Mouse (Mus musculus) cerebellum, adult (tissue): Measurements from ENCODE around the gene Wwp2.

Experiments
- ATAC-seq: cut with Nextera tagmentation; 2 replicates; pipeline ENCODE4 v1.9.2; 2017; ENCODE audit warnings: mild to moderate bottlenecking, moderate library complexity, mixed read lengths; ENCODE audit not compliant: insufficient number of reproducible peaks, low FRiP score, low TSS enrichment

Gene Wwp2

DNA sequence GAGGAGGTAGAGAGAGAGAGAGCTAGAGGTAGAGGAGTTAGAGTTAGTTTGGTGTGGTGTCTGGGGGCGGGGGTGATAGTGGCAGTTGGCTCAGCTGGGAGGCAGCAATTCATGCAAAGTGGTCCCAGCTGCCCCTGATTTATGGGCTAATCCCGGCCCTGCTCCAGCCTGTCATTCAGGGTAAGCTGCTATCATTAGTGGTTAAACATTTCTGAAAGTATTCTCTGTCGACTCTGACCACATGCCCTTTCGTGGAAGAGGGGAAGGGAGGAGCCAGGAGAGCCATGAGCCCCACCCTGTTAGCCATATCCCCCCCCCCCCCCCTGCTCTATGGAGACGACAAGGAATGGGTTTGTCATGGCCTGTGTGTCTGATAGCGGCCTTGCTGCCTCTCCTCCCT, 67.2 kb downstream of the Wwp2 start:
- ATAC-seq = no peak

DNA sequence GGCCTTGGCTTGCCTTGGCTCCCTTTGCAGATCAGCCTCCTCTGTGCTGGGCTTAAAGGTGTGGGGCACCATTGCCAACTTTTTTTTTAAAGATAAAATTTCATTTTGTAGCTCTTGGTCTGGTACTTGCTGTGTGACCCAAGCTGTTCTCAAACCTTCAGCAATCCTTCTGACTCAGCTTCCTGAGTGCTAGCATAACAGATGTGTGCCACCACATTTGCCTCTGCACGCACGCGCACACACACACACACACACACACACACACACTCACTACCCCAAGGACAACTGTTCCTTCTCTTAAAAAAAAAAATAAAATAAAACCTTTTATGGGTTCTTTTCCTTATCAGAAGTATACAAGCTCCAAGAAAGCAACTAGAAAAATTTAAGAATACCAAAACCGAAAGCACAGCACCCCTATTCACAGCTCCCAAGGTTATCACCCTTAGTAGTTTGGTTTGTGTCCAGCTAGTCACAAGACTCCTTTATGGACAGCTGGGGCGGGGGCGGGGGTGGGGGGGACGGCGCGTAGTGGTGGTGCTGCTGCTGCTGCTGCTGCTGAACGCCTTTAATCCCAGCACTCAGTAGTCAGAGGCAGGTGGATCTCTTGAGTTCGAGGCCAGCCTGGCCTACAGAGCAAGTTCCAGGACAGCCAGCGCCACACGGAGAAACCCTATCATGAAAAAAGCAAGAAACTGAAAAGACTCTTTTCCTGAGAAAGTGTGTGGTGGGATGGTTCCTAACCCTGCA, 68.2 kb downstream of the Wwp2 start:
- no peak for ATAC-seq

DNA sequence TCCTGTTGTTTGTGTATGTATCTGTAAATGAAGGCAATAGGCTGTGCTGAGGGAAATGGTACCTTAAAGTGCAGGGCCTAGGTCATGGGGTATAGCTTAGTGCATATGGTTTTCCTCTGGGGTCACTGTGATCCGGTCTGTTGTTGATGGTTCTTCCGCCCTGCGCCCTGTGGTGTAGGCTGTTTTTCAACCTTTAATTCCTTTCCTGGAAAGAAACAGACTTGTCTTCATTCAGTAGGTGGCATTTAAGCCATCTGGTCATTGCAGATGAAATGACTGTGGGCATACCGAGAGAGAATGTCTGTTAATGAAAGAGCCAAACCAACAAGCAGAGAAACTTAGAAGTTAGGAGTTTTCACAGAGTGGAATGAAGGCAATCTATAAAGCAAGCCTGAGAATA, 69.1 kb downstream of the Wwp2 start:
- peak; percentile 49; the same call in 1 of the 2 replicates for ATAC-seq

DNA sequence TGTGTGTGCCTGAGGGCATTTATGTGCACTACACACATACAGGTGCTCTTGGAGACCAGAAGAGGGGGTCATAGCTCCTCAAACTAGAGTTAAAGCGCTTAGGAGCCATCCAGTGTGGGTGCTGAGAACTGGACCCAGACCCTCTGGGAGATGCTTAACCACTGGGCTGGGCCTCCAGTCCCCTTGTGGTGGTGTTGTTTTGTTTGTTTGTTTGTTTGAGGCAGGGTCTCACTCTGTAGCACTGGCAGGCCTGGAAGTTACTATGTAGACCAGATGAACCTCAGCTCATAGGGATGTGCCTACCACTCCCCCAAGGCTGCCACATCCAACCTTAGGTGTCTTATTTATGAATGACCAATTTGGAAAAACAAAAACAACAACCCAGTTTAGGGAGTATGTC, 70.9 kb downstream of the Wwp2 start:
- no peak for ATAC-seq

DNA sequence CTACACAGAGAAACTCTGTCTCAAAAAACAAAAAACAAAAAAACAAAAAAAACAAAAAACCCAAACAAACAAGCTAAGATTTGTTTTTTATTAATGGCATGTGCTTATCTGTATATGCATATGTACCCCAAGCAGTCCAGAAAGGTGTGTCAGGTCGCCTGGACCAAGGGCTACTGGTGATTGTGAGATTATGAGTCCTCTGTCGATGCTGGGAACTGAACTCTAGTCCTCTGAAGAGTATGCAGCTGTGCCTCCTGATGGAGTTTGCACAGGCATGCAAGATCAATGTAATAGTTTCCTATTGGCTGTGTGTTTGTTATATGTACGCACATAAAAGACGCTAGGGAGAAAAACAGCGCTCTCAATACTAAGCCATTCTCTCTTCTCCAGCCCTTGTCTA, 74.0 kb downstream of the Wwp2 start:
- no peak for ATAC-seq

DNA sequence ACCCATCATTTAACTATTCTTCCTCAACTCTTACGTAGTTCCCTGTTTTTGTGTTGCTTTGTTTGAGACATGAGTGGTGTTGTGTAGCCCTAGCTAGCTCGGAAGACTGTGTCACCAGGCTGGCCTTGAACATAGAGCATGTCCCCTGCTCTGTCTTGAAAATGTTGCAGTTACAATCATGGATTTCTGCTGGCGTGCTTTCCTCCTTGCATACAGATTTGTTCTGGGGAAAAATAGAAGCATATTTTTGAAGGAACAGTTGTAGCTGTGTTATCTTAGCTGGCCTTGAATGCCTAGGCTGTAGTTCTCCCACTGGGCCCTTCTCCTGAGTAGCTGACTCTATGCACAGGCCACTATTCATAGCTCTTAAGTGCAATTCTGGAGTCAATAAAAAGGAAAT, 74.6 kb downstream of the Wwp2 start:
- no peak for ATAC-seq

DNA sequence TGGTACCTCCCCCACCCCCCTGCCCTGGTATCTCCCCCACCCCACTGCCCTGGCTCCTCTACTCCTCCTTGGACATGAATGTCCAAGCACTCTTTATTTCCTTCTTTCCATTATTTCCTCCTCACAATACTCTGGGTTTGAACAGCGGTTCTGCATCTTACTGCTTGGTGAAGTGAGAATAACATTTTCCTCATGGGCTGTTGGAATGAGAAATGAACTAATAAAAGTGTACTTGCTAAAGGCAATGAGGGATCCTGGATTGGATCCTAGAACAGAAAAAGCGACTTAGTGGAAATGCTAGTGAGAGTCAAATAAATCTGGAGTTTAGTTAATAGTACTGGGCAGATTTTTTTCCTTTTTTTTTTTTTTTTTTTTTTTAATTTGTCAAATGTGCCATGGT, 77.1 kb downstream of the Wwp2 start:
- no peak for ATAC-seq

DNA sequence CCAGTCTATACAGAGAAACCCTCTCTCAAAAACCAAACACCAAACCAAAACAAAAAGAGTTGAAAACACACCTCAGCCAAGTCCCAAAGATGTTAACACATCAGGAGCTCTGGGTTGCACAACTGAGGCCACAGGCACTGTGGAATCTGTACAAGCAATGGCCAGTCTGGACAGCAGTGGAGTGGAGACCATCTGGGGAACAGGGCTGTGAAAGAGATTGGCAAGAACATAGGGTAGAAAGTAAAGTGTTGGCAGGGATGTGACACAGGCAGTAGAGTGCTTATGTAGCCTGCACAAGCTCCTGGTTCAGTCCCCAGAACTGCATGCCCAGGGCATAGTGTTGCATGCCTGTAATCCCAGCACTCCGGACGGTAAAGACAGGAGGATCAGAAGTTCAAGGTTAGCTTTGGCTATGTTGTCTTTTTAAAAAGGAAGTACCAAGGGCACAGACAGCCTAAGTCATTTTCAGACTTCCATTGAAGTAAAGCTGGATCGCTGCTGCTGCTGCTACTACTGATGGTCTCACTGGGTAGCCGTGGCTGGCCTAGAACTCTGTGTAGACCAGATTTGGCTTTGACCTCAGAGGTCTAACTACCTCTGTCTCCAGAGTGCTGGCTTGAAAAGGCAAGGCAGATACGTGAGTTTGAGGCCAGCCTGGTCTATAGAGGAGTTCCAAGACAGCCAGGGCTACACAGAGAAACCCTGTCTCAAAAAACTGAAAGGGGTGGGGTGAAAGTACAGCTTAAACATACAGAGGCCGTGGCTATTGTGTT, 79.0 kb downstream of the Wwp2 start:
- ATAC-seq = no peak

DNA sequence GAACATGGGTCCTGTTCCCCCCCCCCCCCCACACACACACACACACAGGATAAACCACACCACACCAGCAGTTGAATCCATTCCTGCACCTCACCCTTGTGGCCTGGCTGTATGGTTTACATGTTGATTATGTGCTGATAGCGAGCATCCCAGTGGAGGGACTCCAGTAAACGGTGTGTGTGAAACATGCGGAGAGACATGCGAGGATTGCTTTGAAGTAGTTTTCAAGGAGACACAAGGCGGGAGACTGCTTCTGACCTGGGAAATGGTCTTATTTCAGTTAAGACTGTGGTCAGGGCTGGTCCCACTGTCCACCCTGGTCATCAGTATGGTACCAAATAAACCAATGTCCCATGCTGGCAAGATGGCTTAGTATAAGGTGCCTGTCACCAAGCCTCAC, 82.6 kb downstream of the Wwp2 start:
- no peak for ATAC-seq

DNA sequence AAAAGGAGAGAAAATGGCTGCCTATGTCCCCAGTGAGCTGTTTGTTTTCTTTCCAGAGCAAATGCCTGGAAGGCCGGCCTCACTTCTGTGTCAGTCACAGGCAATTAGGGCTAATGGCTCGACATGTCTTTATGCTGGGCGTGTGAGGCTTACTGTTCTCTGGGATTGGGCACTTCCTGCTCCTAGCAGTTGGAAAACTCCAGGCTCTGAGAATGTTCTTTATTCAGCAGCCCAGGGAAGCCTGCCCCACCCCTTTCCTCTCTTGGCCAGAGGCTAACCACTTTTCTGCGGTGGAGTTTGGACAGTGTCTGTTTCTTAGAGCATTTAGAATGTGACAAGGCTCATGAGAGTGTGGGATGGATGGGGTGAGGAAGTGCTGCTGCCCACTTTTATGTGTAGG, 83.7 kb downstream of the Wwp2 start:
- ATAC-seq = no peak

DNA sequence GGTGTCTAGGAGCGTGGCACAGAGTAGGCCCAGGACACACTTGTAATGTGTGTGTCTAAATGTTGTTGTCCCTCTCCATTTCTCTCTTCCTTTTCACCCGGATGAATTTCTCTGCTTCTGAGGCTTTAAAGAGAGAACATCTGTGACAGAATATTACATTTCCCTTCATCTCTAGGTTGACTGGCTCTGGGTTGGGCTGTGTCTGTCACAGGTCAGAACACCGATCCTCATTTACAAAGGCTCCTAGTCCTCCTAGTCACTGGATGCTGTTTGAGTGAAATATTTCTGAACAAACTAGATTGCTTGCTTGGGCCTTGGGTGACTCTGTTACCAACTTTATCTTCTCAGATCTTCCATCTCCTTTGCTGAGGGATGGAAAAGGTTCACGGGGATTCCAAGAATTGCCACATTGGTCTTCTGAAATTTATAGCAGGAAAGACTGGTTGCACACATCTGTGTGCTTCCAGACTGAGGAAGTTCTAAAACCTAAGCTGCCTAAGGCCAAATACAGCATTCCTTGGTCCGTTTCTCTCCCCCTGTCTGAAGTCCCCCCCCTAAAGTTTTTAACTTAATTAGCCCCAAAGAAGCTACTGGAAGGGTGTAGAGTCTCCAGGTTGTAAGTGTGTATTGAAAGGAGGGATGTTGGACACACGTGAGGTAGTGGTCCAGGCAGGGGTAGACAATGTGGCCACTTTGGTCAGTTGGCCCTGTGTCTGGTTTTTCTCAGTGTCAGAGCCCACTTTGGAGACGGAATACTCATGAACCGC, 85.8 kb downstream of the Wwp2 start:
- ATAC-seq = no peak

DNA sequence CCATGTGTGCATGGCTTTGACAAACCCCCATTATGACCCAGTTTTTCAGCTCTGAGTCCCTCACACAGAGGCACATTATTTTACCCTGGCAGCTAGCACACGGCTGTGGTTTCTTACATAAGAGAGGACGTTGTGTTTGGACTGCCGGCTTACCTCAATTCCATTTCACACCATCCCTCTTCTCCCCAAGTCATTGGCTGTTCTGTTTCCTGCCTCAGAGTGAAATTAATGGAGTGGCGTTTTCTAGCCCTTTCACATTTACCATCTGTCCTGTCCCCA, 86.3 kb downstream of the Wwp2 start:
- ATAC-seq = no peak

DNA sequence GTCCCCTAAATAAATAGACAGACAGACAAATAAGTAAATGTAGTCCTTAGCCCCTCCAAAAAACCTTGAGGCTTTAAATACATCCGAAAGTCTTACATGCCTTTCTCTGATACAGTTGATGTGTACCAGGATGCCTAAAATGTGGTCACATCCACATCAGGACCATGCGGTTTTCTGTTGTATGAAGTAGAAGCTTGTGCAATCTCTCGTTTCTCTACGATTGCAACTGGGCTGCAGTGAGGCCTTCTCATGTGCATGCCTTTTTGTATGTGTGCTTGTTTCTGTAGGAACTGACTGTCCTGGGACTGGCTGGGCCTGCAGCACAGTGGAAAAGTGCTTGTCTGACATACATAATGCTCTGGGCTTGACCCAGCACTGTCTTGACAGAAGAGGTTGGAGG, 88.4 kb downstream of the Wwp2 start:
- no peak for ATAC-seq

DNA sequence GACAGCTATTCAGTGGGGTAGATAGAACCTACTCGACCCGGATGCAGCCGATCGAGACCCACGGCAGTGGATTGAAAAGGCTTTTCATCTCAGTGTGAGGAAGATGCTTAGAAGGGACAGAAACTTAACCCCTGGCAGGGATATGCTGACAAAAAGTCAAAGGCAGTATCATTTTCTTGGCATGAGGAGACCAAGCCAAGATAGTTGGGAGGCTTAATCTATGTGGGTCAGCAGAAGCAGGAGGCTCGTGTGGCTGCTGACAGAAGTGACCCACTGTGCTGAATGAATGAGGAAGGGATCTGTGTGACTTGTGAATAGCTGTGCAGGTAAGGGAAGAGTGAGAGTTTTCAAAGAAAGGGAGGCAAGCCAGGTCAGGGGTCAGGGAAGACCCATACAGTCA, 92.6 kb downstream of the Wwp2 start:
- no peak for ATAC-seq

DNA sequence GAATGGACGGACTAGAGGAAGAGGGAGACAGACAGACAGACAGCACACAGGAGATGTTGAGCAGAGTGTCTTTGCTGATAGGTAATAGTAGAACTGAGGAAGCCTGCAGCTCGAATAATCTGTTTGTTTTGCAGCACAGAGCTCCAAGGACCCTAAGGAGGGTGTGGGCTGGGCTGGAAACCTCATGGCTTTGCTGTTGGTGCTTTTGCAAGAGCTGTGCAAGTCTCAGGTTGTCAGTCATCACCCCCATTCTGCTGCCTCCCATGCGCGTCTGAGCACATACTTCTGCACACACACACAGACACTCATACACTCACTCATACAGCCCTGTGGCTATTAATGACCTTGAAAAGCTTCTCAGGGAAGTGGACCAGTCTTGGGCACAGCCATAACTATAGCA, 101.3 kb downstream of the Wwp2 start:
- no peak for ATAC-seq

DNA sequence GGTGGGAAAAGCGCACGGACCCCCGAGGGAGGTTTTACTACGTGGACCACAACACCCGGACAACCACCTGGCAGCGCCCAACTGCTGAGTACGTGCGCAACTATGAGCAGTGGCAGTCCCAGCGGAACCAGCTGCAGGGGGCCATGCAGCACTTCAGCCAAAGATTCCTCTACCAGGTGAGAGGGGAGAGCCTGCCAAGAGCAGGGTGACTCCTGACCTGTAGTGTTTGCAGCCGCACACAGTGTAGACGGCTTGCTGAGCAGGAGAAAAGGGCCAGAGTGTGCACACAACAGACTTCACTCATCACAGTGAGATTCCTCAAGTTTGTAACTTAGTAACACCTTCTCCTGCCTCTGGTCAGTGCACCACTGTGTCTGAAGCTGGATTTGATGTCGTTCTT, 104.5 kb downstream of the Wwp2 start:
- ATAC-seq = no peak

DNA sequence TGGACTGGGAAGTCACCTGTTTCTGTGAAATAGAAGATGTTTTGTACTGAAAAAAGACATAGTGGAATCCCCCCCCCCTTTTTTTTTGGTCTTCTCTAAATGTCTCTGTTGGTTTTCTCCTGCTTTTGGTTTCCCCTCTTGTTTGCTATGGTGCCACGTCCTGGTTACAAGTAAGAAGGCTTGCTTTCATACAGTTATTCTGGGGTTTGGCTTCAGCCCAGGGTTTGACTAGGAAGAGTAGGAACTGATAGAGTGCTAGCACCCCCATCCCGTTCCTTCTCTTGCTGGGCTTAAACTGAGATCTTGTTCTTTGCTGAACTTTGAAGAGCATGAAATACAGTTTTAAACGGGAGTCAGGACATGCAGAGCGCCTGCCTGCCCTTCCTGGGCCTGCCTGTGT, 105.2 kb downstream of the Wwp2 start:
- ATAC-seq = no peak

DNA sequence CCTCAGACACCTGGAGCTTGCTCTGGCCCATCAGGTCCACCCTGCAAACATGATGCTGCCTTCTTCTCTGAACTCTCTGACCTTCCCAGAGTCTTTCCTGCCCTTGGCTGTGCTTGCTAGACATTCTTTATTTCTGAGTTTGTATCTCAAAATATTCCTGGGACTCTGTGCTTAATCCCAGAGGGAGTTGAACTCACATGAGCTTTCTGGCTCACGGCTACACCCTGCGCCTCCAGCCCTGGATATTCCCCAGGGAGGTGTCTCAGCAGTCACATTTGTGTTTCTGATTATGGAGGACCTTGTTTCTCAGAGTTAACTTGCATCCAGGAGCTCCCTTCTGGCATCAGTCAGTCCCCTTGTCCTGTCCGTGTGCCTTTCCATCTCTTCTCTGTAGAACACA, 106.0 kb downstream of the Wwp2 start:
- ATAC-seq = no peak

DNA sequence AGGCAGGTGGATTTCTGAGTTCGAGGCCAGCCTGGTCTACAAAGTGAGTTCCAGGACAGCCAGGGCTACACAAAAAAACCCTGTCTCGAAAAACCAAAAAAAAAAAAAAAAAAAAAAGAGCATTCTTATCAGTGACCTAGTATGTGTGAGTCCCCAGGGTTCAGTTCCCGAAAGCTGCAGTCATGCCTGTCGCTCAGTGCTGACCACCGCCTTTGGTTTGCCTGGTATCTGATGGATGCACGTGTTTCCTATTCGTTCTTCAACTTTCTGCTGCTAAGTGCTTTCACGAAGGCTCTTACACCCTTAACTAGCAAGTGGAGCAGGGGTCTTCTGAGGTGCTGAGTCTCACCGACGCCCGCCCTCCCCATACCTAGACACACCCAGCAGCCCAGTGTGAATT, 107.5 kb downstream of the Wwp2 start:
- no peak for ATAC-seq

DNA sequence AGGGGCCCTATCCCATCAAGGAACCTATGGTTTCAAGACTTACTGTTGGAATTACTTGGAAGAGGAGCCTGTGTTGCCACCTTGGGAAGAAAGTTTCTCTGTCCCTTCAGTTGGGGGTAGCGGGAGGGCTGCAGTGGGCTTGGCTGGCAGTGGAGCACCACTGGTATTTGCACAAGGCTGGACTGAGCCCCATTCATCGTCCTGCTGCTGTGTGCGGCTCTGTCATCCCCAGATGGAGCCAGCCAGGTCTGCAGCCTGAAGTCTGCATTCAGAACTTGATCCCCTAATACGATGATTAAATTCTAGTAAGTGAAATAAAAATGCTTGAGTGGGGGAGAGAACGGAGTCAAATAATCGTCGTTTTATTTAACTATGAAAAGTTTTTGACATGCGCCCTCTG, 108.0 kb downstream of the Wwp2 start:
- no peak for ATAC-seq

DNA sequence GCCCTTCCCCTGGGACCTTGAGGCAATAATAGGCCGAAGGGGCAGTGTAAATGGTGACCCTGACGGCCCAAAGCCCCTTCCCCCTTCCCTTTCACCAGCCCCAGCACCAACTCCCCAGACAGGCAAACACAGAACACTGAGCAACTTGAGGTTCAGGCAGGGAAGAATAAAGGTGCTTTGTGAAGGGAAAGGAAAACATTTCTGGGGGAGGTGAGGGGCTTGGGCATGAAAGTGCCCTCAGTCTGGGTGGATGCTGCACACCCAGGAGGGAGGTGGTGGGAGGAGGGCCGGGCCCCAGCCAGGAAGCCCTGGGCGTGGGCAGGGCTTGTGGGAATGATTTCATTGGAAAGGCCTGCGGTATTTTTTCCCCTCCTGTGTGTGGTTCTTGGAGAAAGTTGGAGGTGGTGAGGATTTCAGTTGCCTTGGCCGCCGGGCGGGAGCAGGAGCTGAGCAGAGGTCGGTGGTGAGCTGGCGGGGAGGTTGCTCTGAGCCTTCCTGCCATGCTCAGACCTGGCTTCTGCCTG, 108.5 kb downstream of the Wwp2 start:
- ATAC-seq = no peak
